Mouse (Mus musculus): ENCODE data around the gene Arhgap24. TPM values are rescaled to one million over a fixed set of nuclear protein-coding genes. Genes with fewer than 3 reads are reported as not detected.
A peak's percentile ranks its signal among the peaks of the same experiment; 100 is the strongest.

Arhgap24 gene
- total RNA-seq, 1 experiment from 2014 or later, result 5.0 TPM

GRCm38 (mm10) chr5:102494827-102495226 is 13.6 kb downstream of the Arhgap24 start:
- ATAC-seq (replicated peaks; ENCODE audit: insufficient number of reproducible peaks, low FRiP score, low TSS enrichment, poor library complexity, severe bottlenecking), result no peak

GRCm38 (mm10) chr5:102497205-102497604 is 16.0 kb downstream of the Arhgap24 start:
- ATAC-seq (replicated peaks; ENCODE audit: insufficient number of reproducible peaks, low FRiP score, low TSS enrichment, poor library complexity, severe bottlenecking), result peak; percentile 93

GRCm38 (mm10) chr5:102498747-102499146 is 17.6 kb downstream of the Arhgap24 start:
- ATAC-seq (replicated peaks; ENCODE audit: insufficient number of reproducible peaks, low FRiP score, low TSS enrichment, poor library complexity, severe bottlenecking), result peak; percentile 82

- ATAC-seq (replicated peaks; ENCODE audit: insufficient number of reproducible peaks, low FRiP score, low TSS enrichment, poor library complexity, severe bottlenecking), result peak; percentile 74
Measured at GRCm38 (mm10) chr5:102502333-102502732, 21.1 kb downstream of the Arhgap24 start.

DNA sequence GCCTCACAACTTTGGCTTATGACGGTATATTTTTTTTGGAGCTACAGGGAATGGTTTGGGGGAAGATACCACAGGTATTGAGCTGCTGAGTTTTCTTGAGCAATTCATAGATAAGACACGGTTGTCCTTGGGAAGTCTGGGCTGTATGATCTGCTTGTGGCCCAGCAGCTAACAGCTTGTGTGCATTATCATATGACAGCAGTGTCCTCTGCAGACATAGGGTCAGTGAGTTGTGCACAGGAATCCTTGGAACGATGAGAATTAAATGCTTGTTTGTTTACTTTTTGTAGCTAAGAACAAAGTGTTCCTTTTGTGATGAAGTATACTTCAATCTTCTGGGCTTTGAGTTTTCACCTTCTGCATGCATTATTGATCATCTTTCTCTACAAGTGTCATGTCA is 21.9 kb downstream of the Arhgap24 start:
- ATAC-seq (replicated peaks; ENCODE audit: insufficient number of reproducible peaks, low FRiP score, low TSS enrichment, poor library complexity, severe bottlenecking), result no peak

DNA sequence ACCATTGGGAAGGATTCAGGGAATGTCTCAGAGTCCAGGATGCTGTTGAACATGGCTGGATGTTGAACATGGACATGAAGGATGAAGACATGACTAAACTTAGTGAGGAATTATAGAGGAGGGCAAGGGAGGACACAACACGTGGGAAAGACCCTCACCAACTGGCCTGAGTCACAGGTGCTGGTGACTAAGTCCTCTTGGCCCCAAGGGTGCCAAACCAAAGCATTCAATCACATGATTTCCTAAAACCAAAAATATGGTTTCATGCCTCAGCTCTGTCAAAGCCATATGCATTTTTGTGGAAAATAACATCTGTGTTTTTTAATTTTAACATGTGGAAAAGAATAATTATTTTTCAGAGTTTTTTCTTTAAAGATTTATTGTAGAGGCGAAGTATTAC is 22.7 kb downstream of the Arhgap24 start:
- no peak for ATAC-seq (replicated peaks; ENCODE audit: insufficient number of reproducible peaks, low FRiP score, low TSS enrichment, poor library complexity, severe bottlenecking)

DNA sequence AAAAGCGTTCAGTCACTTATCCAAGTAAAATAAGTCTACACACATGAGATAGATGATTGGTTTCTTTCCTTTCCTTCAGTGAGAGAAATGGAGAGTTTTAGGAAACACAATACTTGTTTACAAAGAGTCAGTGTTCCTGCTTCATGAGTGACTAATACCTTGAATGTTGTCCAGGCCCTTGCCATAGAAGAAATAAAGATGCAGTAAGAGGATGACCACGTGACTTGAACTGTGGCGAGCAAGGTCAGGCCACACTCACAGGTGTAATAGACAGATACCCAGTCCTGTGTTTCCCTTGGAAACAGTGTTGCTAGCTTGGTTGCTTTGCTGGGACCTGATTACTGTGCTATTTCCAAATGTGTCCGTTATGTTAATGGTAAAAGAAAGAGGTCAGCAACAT is 23.4 kb downstream of the Arhgap24 start:
- ATAC-seq (replicated peaks; ENCODE audit: insufficient number of reproducible peaks, low FRiP score, low TSS enrichment, poor library complexity, severe bottlenecking), result no peak

DNA sequence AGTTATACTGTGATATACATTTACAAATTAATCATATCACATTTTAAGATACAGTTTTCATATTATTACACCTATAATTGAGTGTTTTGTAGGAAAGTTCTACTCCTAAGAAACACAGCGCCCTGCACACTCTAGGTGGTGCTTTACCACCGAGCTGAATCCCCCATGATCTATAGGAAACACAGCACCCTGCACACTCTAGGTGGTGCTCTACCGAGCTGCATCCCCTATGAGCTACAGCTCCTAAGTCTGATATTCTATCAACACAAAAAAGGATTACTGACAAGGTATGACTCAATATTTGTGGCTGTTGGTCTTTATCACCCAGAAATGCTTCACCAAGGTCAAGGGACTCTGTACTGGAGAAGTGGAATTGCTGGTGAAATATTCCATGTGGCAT is 27.0 kb downstream of the Arhgap24 start:
- no peak for ATAC-seq (replicated peaks; ENCODE audit: insufficient number of reproducible peaks, low FRiP score, low TSS enrichment, poor library complexity, severe bottlenecking)

DNA sequence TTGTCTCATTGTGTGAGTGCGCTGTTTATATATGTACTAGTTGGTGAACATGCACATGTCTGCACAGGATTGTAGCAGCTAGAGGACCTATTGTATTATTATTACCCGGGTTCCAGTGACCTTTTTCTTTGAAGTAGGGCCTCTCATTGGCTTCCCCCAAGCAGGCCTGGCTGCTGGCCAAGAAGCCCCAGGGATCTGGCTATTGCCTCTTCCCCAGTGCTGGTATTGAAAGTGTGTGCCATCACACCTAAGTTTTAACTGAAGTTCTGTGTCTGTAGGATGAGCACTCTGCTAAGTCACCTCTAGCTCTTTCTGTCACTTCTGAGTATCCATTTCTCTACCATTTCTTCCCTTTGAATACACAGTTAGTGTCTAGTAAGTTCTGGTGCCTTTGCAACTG is 28.2 kb downstream of the Arhgap24 start:
- ATAC-seq (replicated peaks; ENCODE audit: insufficient number of reproducible peaks, low FRiP score, low TSS enrichment, poor library complexity, severe bottlenecking), result no peak

DNA sequence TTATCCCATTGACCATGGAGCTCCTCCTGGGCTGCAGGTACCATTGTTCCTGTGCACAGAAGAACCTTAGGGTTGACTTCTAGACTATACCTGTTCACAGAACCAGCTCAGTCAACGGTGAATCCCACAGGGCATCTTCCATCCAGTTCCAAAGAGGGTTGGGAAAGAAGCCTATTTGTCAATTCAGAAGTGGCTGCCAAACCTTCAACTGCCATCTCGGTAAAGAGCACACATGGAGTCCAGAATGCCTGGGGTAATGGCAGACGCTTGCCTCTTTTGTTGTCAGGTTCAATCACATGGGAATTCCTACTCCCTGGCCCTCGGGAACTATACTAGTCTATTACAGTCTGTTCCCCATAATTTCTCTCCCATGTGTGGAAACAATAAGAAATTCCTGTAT is 30.5 kb downstream of the Arhgap24 start:
- ATAC-seq (replicated peaks; ENCODE audit: insufficient number of reproducible peaks, low FRiP score, low TSS enrichment, poor library complexity, severe bottlenecking), result no peak

- ATAC-seq (replicated peaks; ENCODE audit: insufficient number of reproducible peaks, low FRiP score, low TSS enrichment, poor library complexity, severe bottlenecking), result no peak
Measured at GRCm38 (mm10) chr5:102515496-102515895, 34.3 kb downstream of the Arhgap24 start.

DNA sequence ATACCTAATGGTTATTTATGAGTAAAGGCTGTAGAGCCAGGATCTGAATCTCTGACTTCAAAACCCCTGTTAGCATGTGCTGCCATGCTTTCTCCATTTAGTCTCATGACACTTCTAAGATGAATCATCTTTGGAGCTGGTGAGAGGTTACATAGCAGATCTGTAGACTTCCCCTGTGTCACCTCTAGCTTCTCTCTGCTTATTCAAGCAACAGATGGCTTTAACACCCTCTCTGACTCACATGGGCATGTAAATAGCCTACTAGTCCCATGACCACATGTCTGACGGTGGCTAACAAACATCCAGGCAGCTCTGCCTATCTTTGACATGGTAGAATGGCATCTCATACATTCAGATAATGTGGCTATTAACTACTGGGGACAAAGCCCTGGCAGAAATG is 39.3 kb downstream of the Arhgap24 start:
- ATAC-seq (replicated peaks; ENCODE audit: insufficient number of reproducible peaks, low FRiP score, low TSS enrichment, poor library complexity, severe bottlenecking), result no peak

GRCm38 (mm10) chr5:102535311-102535710 is 54.1 kb downstream of the Arhgap24 start:
- ATAC-seq (replicated peaks; ENCODE audit: insufficient number of reproducible peaks, low FRiP score, low TSS enrichment, poor library complexity, severe bottlenecking), result no peak

GRCm38 (mm10) chr5:102537819-102538218 is 56.6 kb downstream of the Arhgap24 start:
- ATAC-seq (replicated peaks; ENCODE audit: insufficient number of reproducible peaks, low FRiP score, low TSS enrichment, poor library complexity, severe bottlenecking), result peak; percentile 68

- no peak for ATAC-seq (replicated peaks; ENCODE audit: insufficient number of reproducible peaks, low FRiP score, low TSS enrichment, poor library complexity, severe bottlenecking)
Measured at GRCm38 (mm10) chr5:102546296-102546695, 65.1 kb downstream of the Arhgap24 start.

DNA sequence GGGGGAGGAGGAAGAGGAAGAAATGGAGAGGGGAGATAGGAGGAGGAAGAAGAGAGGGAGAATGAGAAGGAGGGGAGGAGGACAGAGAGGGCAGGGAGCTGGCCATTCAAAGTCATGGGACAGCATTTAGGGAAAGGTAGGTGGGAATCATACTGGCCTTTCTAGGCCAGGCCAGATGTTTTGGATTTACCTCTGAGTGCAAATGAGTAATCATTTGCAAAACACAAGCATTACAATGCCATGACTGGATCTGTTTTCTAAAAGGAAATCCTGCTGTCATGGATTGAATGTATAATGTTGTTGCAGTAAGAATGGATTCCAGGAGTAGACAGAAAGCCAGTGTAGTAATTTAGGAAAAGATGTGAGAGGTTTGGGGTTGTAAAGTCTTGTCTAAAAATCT is 66.6 kb downstream of the Arhgap24 start:
- no peak for ATAC-seq (replicated peaks; ENCODE audit: insufficient number of reproducible peaks, low FRiP score, low TSS enrichment, poor library complexity, severe bottlenecking)

GRCm38 (mm10) chr5:102548382-102548781 is 67.2 kb downstream of the Arhgap24 start:
- no peak for ATAC-seq (replicated peaks; ENCODE audit: insufficient number of reproducible peaks, low FRiP score, low TSS enrichment, poor library complexity, severe bottlenecking)

GRCm38 (mm10) chr5:102550211-102550610 is 69.0 kb downstream of the Arhgap24 start:
- no peak for ATAC-seq (replicated peaks; ENCODE audit: insufficient number of reproducible peaks, low FRiP score, low TSS enrichment, poor library complexity, severe bottlenecking)

- no peak for ATAC-seq (replicated peaks; ENCODE audit: insufficient number of reproducible peaks, low FRiP score, low TSS enrichment, poor library complexity, severe bottlenecking)
Measured at GRCm38 (mm10) chr5:102550870-102551637, 69.9 kb downstream of the Arhgap24 start.

DNA sequence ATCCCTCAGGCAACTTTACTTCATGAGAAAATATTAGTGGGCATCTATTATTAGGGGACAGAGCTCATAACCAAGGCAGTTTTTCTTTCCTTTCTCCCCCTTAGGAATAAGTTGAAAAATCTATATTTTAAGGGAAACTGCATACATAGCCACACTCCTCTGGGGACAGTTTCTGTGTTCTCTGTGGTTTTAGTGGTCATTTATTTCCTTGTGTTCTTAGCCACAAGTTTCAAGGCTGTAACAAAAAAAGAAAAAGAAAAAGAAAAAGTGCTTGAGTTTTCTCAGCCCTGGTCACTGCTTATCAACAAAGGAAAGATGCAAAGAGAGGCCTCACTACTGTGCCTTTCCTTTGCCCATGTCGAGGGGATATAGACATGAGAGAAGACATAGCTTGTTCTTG is 71.3 kb downstream of the Arhgap24 start:
- ATAC-seq (replicated peaks; ENCODE audit: insufficient number of reproducible peaks, low FRiP score, low TSS enrichment, poor library complexity, severe bottlenecking), result no peak

DNA sequence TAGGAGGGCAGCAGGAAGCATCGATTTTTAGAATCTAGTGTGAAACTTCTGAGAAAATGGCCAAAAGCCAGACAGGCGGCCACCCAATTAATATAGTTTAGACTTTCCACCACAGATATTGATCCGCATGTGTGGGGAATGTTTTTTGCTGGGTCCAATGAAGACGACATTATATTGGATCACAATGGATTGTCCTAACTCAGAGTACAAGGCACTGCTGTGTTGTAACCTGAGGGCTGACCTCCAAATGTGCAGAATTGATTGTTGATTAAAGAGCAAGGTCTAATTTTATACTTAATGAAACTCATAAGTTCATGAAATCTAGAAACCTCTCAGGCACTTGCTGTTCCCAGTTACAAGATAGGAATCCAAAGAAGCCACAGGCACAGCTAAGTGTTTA is 74.8 kb downstream of the Arhgap24 start:
- ATAC-seq (replicated peaks; ENCODE audit: insufficient number of reproducible peaks, low FRiP score, low TSS enrichment, poor library complexity, severe bottlenecking), result no peak
